Mouse (Mus musculus) T-cell, adult 2 months (primary cell): ENCODE data around the gene Paox.

Experiments
- DNase-seq: peaks from one replicate; pipeline ENCODE4 v3.0.0; 2022; ENCODE audit warnings: low spot score

The Paox gene

GRCm38 (mm10) chr7:140115583-140116328 is at the start of gene Paox:
Paox (plus strand) TSS chr7:140115799.
- DNase-seq: no peak

GRCm38 (mm10) chr7:140067397-140067796 is 48.2 kb upstream of the Paox start:
- DNase-seq: no peak

- DNase-seq: no peak
Measured at GRCm38 (mm10) chr7:140070042-140070711, 45.4 kb upstream of the Paox start.

GRCm38 (mm10) chr7:140077698-140078097 is 37.9 kb upstream of the Paox start:
- DNase-seq: no peak

- DNase-seq: peak; percentile 52
Measured at GRCm38 (mm10) chr7:140078711-140079110, 36.9 kb upstream of the Paox start.

- peak; percentile 64 for DNase-seq
Measured at GRCm38 (mm10) chr7:140080503-140081156, 35.0 kb upstream of the Paox start.

GRCm38 (mm10) chr7:140081408-140082241 is 34.0 kb upstream of the Paox start:
- DNase-seq: no peak

- DNase-seq: peak; percentile 19
Measured at GRCm38 (mm10) chr7:140082242-140082678, 33.3 kb upstream of the Paox start, which contains the start of gene Caly. Caly (minus strand) TSS chr7:140082548.

- DNase-seq: no peak
Measured at GRCm38 (mm10) chr7:140090601-140091000, 25.0 kb upstream of the Paox start.

GRCm38 (mm10) chr7:140092924-140093528 is 22.6 kb upstream of the Paox start, which contains the start of gene Prap1:
Prap1 (plus strand) TSS chr7:140093395.
- DNase-seq: no peak

- no peak for DNase-seq
Measured at GRCm38 (mm10) chr7:140094954-140095353, 20.6 kb upstream of the Paox start.

GRCm38 (mm10) chr7:140095556-140095955 is 20.0 kb upstream of the Paox start:
- DNase-seq: no peak

- no peak for DNase-seq
Measured at GRCm38 (mm10) chr7:140096055-140096454, 19.5 kb upstream of the Paox start.

GRCm38 (mm10) chr7:140098466-140098865 is 17.1 kb upstream of the Paox start:
- no peak for DNase-seq

GRCm38 (mm10) chr7:140101498-140101897 is 14.1 kb upstream of the Paox start:
- DNase-seq: no peak

- DNase-seq: peak; percentile 85
Measured at GRCm38 (mm10) chr7:140101993-140102860, 13.4 kb upstream of the Paox start, which contains the start of gene Fuom. Fuom (minus strand) TSS chr7:140102441.

GRCm38 (mm10) chr7:140104009-140104408 is 11.6 kb upstream of the Paox start:
- DNase-seq: no peak

GRCm38 (mm10) chr7:140111943-140112342 is 3.7 kb upstream of the Paox start:
- DNase-seq: no peak

- peak; percentile 88 for DNase-seq
Measured at GRCm38 (mm10) chr7:140116329-140117054, 893 bp downstream of the Paox start, which contains the start of gene Echs1. Echs1 (minus strand) TSS chr7:140116476.

GRCm38 (mm10) chr7:140120484-140120883 is 4.9 kb downstream of the Paox start:
- DNase-seq: no peak
